8 mouse cellular contexts compared by ENCODE assay signal in genomic region chr1:36511289-36512021, GRCm38 (mm10). TPM values are rescaled to one million over a fixed set of nuclear protein-coding genes. Genes with fewer than 3 reads are reported as not detected.
DNase-seq lines count a peak whose midpoint lies in the region; ATAC-seq and TF ChIP-seq lines count a peak whose summit lies in the region.

TSS of gene Cnnm3 (plus strand) at chr1:36511867.

- TF ChIP-seq POLR2A in cortical plate, adult 2 months (IDR thresholded peaks at IDR 0.05; ENCODE audit: extremely low read depth, insufficient read depth, low read length), result peak; percentile 73

- peak; percentile 98 for ATAC-seq in activated CD4-positive, CD25-positive, alpha-beta regulatory T cell, adult 4 months
- ATAC-seq in megakaryocyte progenitor cell, adult 5-6 weeks (replicated peaks; ENCODE audit: poor library complexity), result peak; percentile 88

- DNase-seq in gastrocnemius, postnatal 10 days, result peak; percentile 100
- peak; percentile 99 for DNase-seq in induced T-regulatory cell, adult 2 months (ENCODE audit: low read depth)
- peak; percentile 94 to 99 for DNase-seq in left cerebral cortex, adult 9 months (ENCODE audit: low spot score in 2 of 2)
- peak; percentile 99 for DNase-seq in right cerebral cortex, postnatal 14 days
- DNase-seq in urinary bladder, postnatal 36 days (ENCODE audit: low spot score in 2 of 2), result peak; percentile 100

- peak; percentile 36 for TF ChIP-seq CTCF in cortical plate, adult 2 months (IDR thresholded peaks at IDR 0.05; ENCODE audit: extremely low read depth, insufficient read depth, low read length)

- H3K4me1 ChIP-seq in cortical plate, adult 2 months (ENCODE audit: control insufficient read depth, insufficient read depth, low read length), result no peaks in the 10 kb centered on the region

- H3K4me3 ChIP-seq in cortical plate, adult 2 months (ENCODE audit: insufficient read depth, low read length), result peak within 1 kb of the TSS; percentile 42

- peak within 1 kb of the TSS; percentile 97 for H3K27ac ChIP-seq in cortical plate, adult 2 months (ENCODE audit: insufficient read depth, low read length)

RNA-seq across cellular contexts. Expression of gene Cnnm3, which starts in this region (rescaled TPM):
- polyA plus RNA-seq in activated CD4-positive, CD25-positive, alpha-beta regulatory T cell, adult 4 months (2017; shearing (Covaris generic)), result 1 to 10 TPM; 4.0 to 5.5 TPM
- polyA plus RNA-seq in cortical plate, adult 2 months (2012; rRNA removed), result 26.0 and 26.6 TPM in 2 replicates
- total RNA-seq in gastrocnemius, postnatal 10 days (2021), result 10 to 100 TPM; 14.5 to 18.2 TPM
- total RNA-seq in megakaryocyte progenitor cell, adult 5-6 weeks (2015), result 13.0 and 15.2 TPM in 2 replicates
- total RNA-seq in megakaryocyte progenitor cell, adult 5-6 weeks (2017), result 8.0 and 13.0 TPM in 2 replicates

Comparison
In these comparisons a context has a peak if more than half of its experiments do, and no peak if none do; other contexts are left out.
1. Peak in every context shown above with its lines: DNase-seq, ATAC-seq, H3K4me3 ChIP-seq and H3K27ac ChIP-seq.